Mouse (Mus musculus) MEL (cell line): ENCODE results near the gene Rpgrip1l.

Experiments used
- CHD1 ChIP-seq: IDR thresholded peaks from 2 replicates; pipeline ENCODE4 v1.6.1; 2012; ENCODE audit warnings: low read depth, mild to moderate bottlenecking, inconsistent platforms, low read length, improper control_type of control experiment
- CTCF ChIP-seq, 3 experiments: IDR thresholded peaks in 2 of 3; conservative IDR thresholded peaks in 1 of 3; 2 replicates each; pipeline ENCODE4 v1.5.1; 2011 to 2012; ENCODE audit warnings: low read length in 3 of 3, low read depth in 2 of 3, mild to moderate bottlenecking in 2 of 3, improper control_type of control experiment in 1 of 3, inconsistent platforms in 1 of 3, mixed read lengths in 1 of 3, moderate library complexity in 1 of 3; ENCODE audit not compliant: control insufficient read depth in 1 of 3, insufficient read depth in 1 of 3, poor library complexity in 1 of 3, severe bottlenecking in 1 of 3
- MAFK ChIP-seq: IDR thresholded peaks from 2 replicates; pipeline ENCODE4 v1.6.1; 2011; ENCODE audit warnings: low read depth, mild to moderate bottlenecking, low read length, improper control_type of control experiment, borderline replicate concordance
- MAX ChIP-seq: IDR thresholded peaks from 2 replicates; pipeline ENCODE4 v1.6.1; 2011; ENCODE audit warnings: low read length, improper control_type of control experiment
- MAZ ChIP-seq: IDR thresholded peaks from 2 replicates; pipeline ENCODE4 v1.6.1; 2012; ENCODE audit warnings: low read depth, mild to moderate bottlenecking, inconsistent platforms, low read length, improper control_type of control experiment
- MEF2A ChIP-seq: IDR thresholded peaks from 2 replicates; pipeline ENCODE4 v1.6.1; 2014; ENCODE audit warnings: low read depth, mild to moderate bottlenecking, inconsistent platforms, low read length, improper control_type of control experiment; ENCODE audit not compliant: poor library complexity, insufficient replicate concordance, severe bottlenecking; ENCODE audit errors: extremely low read depth
- MXI1 ChIP-seq: IDR thresholded peaks from 2 replicates; pipeline ENCODE4 v1.6.1; 2011; ENCODE audit warnings: mild to moderate bottlenecking, low read depth, low read length, improper control_type of control experiment
- MYC ChIP-seq: IDR thresholded peaks from 2 replicates; pipeline ENCODE4 v1.6.1; 2011; ENCODE audit warnings: low read depth, mild to moderate bottlenecking, low read length, improper control_type of control experiment, moderate library complexity
- NRF1 ChIP-seq: IDR thresholded peaks from 2 replicates; pipeline ENCODE4 v1.6.1; 2014; ENCODE audit warnings: low read depth, mild to moderate bottlenecking, inconsistent platforms, low read length, improper control_type of control experiment, moderate library complexity; ENCODE audit not compliant: poor library complexity, insufficient read depth, severe bottlenecking
- SIN3A ChIP-seq: IDR thresholded peaks from 2 replicates; pipeline ENCODE4 v1.6.1; 2012; ENCODE audit warnings: low read length, improper control_type of control experiment, inconsistent platforms
- TAL1 ChIP-seq: IDR thresholded peaks from 2 replicates; pipeline ENCODE4 v1.6.1; 2012; ENCODE audit warnings: mild to moderate bottlenecking, inconsistent platforms, low read length, moderate library complexity, mixed read lengths
- TCF12 ChIP-seq: IDR thresholded peaks from 2 replicates; pipeline ENCODE4 v1.6.1; 2014; ENCODE audit warnings: low read depth, mild to moderate bottlenecking, inconsistent platforms, low read length, improper control_type of control experiment, moderate library complexity

DNA sequence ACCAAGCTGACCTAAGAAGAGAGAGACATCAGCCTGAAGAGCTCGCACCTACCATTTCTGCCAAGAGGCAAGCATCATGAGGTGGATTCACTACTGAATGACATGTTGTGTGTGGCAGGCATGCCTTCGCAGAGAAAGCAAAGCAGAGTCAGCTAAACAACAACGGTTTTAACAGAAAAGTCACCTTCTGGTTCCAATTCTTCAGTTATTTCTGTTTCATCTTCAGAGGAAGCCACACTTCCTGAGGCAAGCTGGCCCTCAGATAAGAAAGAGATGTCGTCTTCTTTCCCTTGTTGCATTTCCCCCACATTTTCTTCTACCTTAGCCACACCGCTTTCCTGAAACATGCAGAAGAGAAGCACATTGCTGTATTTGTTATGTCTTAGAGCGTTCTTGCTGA is 62.1 kb downstream of the Rpgrip1l start:
- no peak for TF ChIP-seq CTCF (IDR thresholded peaks at IDR 0.05 in 2 of 3, conservative IDR thresholded peaks at IDR 0.05 in 1 of 3; ENCODE audit: control insufficient read depth in 1 of 3, insufficient read depth in 1 of 3, low read depth in 2 of 3, low read length in 3 of 3, poor library complexity in 1 of 3, severe bottlenecking in 1 of 3)
- no peak for TF ChIP-seq MEF2A
- TF ChIP-seq CHD1 = no peak
- TF ChIP-seq TCF12 = peak; percentile 96
- no peak for TF ChIP-seq MAFK
- TF ChIP-seq SIN3A = peak; percentile 80
- TF ChIP-seq MAZ = no peak
- no peak for TF ChIP-seq NRF1
- peak; percentile 84 for TF ChIP-seq TAL1
- TF ChIP-seq MAX = peak; percentile 83
- TF ChIP-seq MYC = peak; percentile 82
- peak; percentile 56; the same call in 1 of the 2 replicates for TF ChIP-seq MXI1
